Mouse (Mus musculus) C2C12 (cell line): ENCODE results near the gene Ces1e. TPM values are rescaled to one million over a fixed set of nuclear protein-coding genes. Genes with fewer than 3 reads are reported as not detected.

Source experiments
- H3K27me3 ChIP-seq: one replicate; pipeline ENCODE4 v1.6.1; 2011; ENCODE audit not compliant: control insufficient read depth, insufficient read depth, insufficient read length
- H3K36me3 ChIP-seq: one replicate; pipeline ENCODE4 v1.6.1; 2011; ENCODE audit not compliant: control insufficient read depth, insufficient read depth
- H3K4me3 ChIP-seq: one replicate; pipeline ENCODE4 v1.5.1; 2011; ENCODE audit warnings: mild to moderate bottlenecking, control low read depth; ENCODE audit not compliant: poor library complexity, insufficient read depth, severe bottlenecking
- H3K79me2 ChIP-seq: one replicate; pipeline ENCODE4 v1.6.1; 2011; ENCODE audit not compliant: control insufficient read depth, insufficient read depth
- H3K79me3 ChIP-seq: one replicate; pipeline ENCODE4 v1.6.1; 2011; ENCODE audit warnings: low read depth, control low read depth
- H3ac ChIP-seq: one replicate; pipeline ENCODE3; 2011; ENCODE audit warnings: low read depth; ENCODE audit not compliant: control insufficient read depth, insufficient read length
- CEBPB ChIP-seq: IDR thresholded peaks from one replicate; pipeline ENCODE4 v1.6.1; 2011; ENCODE audit warnings: low read depth, mild to moderate bottlenecking, control low read depth, moderate library complexity
- CTCF ChIP-seq: IDR thresholded peaks from one replicate; pipeline ENCODE4 v1.5.1; 2011; ENCODE audit not compliant: control insufficient read depth, insufficient read depth, insufficient read length
- FOSL1 ChIP-seq: IDR thresholded peaks from one replicate; pipeline ENCODE4 v1.8.0; 2011; ENCODE audit warnings: mild to moderate bottlenecking, low read length; ENCODE audit not compliant: poor library complexity, insufficient read depth, severe bottlenecking
- MAX ChIP-seq: IDR thresholded peaks from one replicate; pipeline ENCODE4 v1.6.1; 2011; ENCODE audit warnings: mild to moderate bottlenecking, control low read depth
- MYOD1 ChIP-seq: IDR thresholded peaks from one replicate; pipeline ENCODE4 v1.6.1; 2011; ENCODE audit warnings: low read depth; ENCODE audit not compliant: control insufficient read depth, insufficient read length
- MYOG ChIP-seq: IDR thresholded peaks from one replicate; pipeline ENCODE4 v1.6.1; 2011; ENCODE audit not compliant: control insufficient read depth, insufficient read length; ENCODE audit errors: extremely low read depth
- USF1 ChIP-seq: IDR thresholded peaks from one replicate; pipeline ENCODE4 v1.6.1; 2011; ENCODE audit warnings: low read depth, mild to moderate bottlenecking, control low read depth, moderate library complexity
- long read RNA-seq, 2 experiments: library from polyadenylated mRNA; unstranded; transcript quantifications; one replicate each; pipeline ENCODE4 v2.0.0; 2019 to 2020
- polyA plus RNA-seq: library from polyadenylated mRNA; unstranded; fragments of >200 nt; fragmentation: generic; extraction: Trizol; gene quantifications from one replicate; pipeline ENCODE4 v1.2.1, GENCODE M21; 2012; ENCODE audit warnings: missing spikeins

The Ces1e gene
- not detected for polyA plus RNA-seq
- long read RNA-seq, experiment 1, result 0 reads
- long read RNA-seq, experiment 2, result 0 reads

DNA sequence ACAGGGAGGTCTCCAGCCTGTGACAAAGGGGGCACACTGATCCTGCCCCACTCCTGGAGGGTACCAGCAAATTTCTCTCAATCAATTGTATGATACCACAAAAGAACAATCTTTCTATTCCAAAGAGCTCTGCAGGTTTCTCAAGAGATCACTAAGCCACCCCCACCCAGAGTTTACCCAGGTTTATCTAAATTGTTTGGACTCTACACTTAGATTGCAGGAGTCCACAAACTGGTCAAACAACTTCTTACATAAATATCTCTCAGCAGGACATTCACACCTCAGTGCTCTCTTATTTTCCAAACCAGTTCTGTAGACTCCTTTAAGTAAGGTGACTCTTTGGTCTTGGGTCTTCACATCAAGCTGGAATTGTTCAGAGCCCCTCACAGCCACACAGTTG is at the start of gene Ces1e:
Gene Ces1e, minus strand, starts transcription at position 174 of the 400 bp plus-strand sequence.
- Histone ChIP-seq H3K27me3 (no peaks in the 10 kb centered on the region), H3K4me3 (no peak within 1 kb of the TSS), H3K79me2 (no peaks in the 10 kb centered on the region), H3K36me3 (no peaks in the 10 kb centered on the region), H3K79me3 (no peaks in the 10 kb centered on the region), H3ac (no peak within 1 kb of the TSS)
- TF ChIP-seq MYOD1, result no peak
- TF ChIP-seq MYOG, result no peak
- no peak for TF ChIP-seq FOSL1
- no peak for TF ChIP-seq CTCF
- no peak for TF ChIP-seq MAX
- no peak for TF ChIP-seq USF1
- TF ChIP-seq CEBPB, result no peak

DNA sequence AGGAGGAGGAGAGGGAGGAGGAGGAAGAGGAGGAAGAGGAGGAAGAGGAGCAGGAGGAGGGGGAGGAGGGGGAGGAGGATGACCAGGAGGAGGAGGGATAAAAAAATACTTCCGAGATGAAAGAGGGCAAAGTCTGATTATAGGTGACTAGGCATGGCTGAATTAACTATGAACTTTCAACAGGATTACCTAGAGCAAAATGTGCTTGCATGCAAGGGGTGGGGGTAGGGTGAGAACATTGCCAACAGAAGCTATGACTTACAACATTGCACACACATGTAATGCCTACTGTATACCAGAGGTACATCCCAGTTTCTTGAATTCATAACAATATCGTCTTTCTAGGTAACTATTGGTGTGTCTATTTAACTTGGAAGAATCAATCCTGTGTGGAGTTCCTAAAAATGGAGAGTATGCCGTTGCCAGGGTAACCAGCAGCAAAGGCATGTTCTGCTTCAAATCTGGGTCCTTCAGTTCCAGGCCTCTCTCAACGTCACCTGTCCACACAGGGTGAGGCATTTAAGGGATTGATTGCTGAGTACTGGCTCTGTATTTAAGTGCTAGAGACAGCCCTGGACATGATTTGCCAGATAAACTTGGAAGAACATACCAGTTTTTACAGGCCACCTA is 48.9 kb upstream of the Ces1e start:
- no peak overlapping the region for H3K4me3 ChIP-seq
- no peak overlapping the region for H3ac ChIP-seq
- no peaks in the 10 kb centered on the region for H3K27me3 ChIP-seq
- TF ChIP-seq CTCF, result no peak
- no peak for TF ChIP-seq FOSL1
- TF ChIP-seq USF1, result no peak
- TF ChIP-seq MYOG, result no peak
- no peak for TF ChIP-seq MYOD1
- H3K36me3 ChIP-seq, result no peaks in the 10 kb centered on the region
- no peaks in the 10 kb centered on the region for H3K79me2 ChIP-seq
- H3K79me3 ChIP-seq, result no peaks in the 10 kb centered on the region

DNA sequence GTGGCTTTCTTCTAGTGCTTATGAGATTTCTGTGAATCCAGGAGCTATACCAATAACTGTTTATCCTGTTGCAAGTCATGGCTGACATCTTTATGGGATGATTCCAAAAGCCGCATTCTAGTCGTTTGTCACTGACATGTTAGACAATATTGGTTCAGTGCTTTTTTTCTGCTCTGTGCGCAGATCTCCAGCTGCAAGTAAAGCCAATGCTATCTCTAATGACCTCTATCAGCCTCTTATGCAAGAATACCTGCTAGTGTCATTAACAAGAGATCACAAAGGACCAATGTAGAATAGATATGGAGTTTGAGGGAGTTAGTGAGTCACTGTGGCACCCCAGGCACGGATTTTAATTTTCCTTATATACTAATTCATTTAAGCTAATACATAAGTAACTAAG is 45.2 kb upstream of the Ces1e start:
- Histone ChIP-seq H3ac (no peak overlapping the region), H3K4me3 (no peak overlapping the region), H3K79me2 (no peaks in the 10 kb centered on the region), H3K79me3 (no peaks in the 10 kb centered on the region), H3K36me3 (no peaks in the 10 kb centered on the region), H3K27me3 (no peaks in the 10 kb centered on the region)
- TF ChIP-seq MYOG (no peak), CEBPB (no peak), USF1 (no peak), FOSL1 (no peak), MYOD1 (no peak), CTCF (no peak), MAX (no peak)

DNA sequence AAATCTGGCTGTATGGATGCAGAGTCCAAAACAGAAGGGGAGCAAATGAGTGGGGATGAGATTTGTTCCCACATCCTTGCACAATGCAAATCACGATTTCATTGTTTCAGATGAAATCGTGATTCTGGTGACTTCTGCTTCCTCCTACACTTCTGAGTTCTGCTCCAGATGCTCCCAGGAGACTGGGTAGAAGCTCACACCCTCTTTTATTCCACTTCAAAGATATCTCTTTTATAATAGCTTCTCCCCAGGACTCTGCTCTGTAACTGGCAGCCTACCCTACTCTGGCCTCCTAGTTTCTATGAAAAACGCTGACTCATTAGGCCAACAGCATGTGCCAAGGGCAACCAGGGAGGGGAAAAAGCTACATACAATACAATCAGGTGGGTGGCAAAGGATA is 43.9 kb upstream of the Ces1e start:
- Histone ChIP-seq H3K27me3 (no peaks in the 10 kb centered on the region), H3K36me3 (no peaks in the 10 kb centered on the region), H3K4me3 (no peak overlapping the region), H3ac (no peak overlapping the region), H3K79me3 (no peaks in the 10 kb centered on the region), H3K79me2 (no peaks in the 10 kb centered on the region)
- no peak for TF ChIP-seq FOSL1
- TF ChIP-seq MYOD1, result no peak
- no peak for TF ChIP-seq CEBPB
- TF ChIP-seq CTCF, result no peak
- no peak for TF ChIP-seq MYOG
- no peak for TF ChIP-seq USF1
- TF ChIP-seq MAX, result no peak

DNA sequence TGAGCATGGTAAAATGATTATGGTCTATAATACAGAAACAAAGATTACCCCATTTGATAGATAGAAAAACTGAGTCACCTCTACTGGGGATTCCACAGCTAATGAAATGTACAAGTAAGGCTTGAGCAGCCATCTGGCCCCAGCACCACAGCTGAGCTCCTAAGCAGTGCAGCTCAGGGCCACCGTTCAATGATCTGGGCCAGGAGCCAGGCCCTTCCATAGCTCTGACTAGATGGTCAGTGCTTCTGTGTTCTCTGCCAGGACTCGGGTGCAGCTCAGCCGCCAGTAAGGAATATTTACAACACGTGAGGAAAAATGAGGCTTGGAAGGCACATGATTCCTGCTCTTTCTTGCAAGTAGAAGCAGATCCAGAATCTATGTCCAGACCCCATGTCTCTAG is 43.3 kb upstream of the Ces1e start:
- Histone ChIP-seq H3K36me3 (no peaks in the 10 kb centered on the region), H3K27me3 (no peaks in the 10 kb centered on the region), H3ac (no peak overlapping the region), H3K79me2 (no peaks in the 10 kb centered on the region), H3K79me3 (no peaks in the 10 kb centered on the region), H3K4me3 (no peak overlapping the region)
- TF ChIP-seq USF1 (no peak), MYOG (no peak), MYOD1 (no peak), MAX (no peak), CTCF (no peak), CEBPB (no peak), FOSL1 (no peak)

DNA sequence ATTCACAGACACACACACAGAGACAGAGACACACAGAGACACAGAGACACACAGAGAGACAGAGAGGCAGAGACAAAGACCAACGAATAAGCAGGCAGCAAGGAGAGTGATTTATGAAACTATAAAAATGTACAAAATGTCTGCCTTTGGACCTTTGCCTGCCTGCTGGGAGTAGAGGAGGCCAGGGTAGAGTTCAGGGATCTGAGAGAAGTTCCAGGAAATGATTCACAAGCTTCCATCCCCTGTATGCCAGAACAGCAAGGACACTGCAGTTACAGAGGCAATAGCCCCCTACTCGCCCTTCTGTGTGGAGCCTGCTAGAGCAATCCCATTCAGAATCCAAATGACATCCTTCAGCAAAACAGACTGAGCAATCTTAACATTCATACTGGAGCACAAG is 32.0 kb upstream of the Ces1e start:
- Histone ChIP-seq H3K79me2 (no peaks in the 10 kb centered on the region), H3K79me3 (no peaks in the 10 kb centered on the region), H3K27me3 (no peaks in the 10 kb centered on the region), H3K4me3 (no peak overlapping the region), H3K36me3 (no peaks in the 10 kb centered on the region), H3ac (no peak overlapping the region)
- TF ChIP-seq MAX (no peak), USF1 (no peak), CTCF (no peak), MYOG (no peak), FOSL1 (no peak), MYOD1 (no peak), CEBPB (no peak)
